Comparison of ENCODE assay signal across 7 mouse cellular contexts in genomic region chr14:57398065-57398757, GRCm38 (mm10). TPM values are rescaled to one million over a fixed set of nuclear protein-coding genes. Genes with fewer than 3 reads are reported as not detected.
DNase-seq lines count a peak whose midpoint lies in the region; ATAC-seq lines count a peak whose summit lies in the region.

Gene Cryl1 (minus strand): TSS chr14:57398529.

- peak; percentile 99 for DNase-seq in adrenal gland, adult 2 months
- peak; percentile 91 for DNase-seq in embryo, embryonic 11.5 days (ENCODE audit: low read depth, low spot score)
- peak; percentile 96 to 97 for DNase-seq in gastrocnemius, postnatal 36 days
- peak; percentile 93 to 97 for DNase-seq in left cerebral cortex, postnatal 25 days (ENCODE audit: low spot score in 2 of 2)
- DNase-seq in midbrain, embryonic 10.5 days (ENCODE audit: low spot score) = peak; percentile 93
- peak; percentile 89 for DNase-seq in right cerebral cortex, postnatal 4 days

- peaks cover 7% of the 10 kb centered on the region; the same call in 1 of the 2 replicates for H3K4me1 ChIP-seq in intestine, embryonic 15.5 days (replicated peaks)
- H3K4me1 ChIP-seq in midbrain, embryonic 10.5 days = peaks cover 16% of the 10 kb centered on the region

- H3K36me3 ChIP-seq in intestine, embryonic 15.5 days = no peaks in the 10 kb centered on the region
- no peaks in the 10 kb centered on the region for H3K36me3 ChIP-seq in midbrain, embryonic 10.5 days

- ATAC-seq in intestine, embryonic 15.5 days = peak; percentile 99

- H3K9ac ChIP-seq in intestine, embryonic 15.5 days = peak within 1 kb of the TSS; percentile 82

- H3K9me3 ChIP-seq in intestine, embryonic 15.5 days = no peaks in the 10 kb centered on the region
- no peaks in the 10 kb centered on the region for H3K9me3 ChIP-seq in midbrain, embryonic 10.5 days (replicated peaks)

- 3% methylated on average over 43 of the region's 43 CpGs for WGBS in intestine, embryonic 15.5 days
- 2% methylated on average over 43 of the region's 43 CpGs for WGBS in midbrain, embryonic 10.5 days

- no peaks in the 10 kb centered on the region for H3K27me3 ChIP-seq in intestine, embryonic 15.5 days (replicated peaks)
- peaks cover 33% of the 10 kb centered on the region for H3K27me3 ChIP-seq in midbrain, embryonic 10.5 days (ENCODE audit: low read depth, poor library complexity, severe bottlenecking)

- H3K4me2 ChIP-seq in intestine, embryonic 15.5 days (replicated peaks) = peak within 1 kb of the TSS; percentile 87

- intact Hi-C loops in gastrocnemius, postnatal 36 days (cut with DNase I) = loop anchor here (10.0 kb wide), 1 partner anchor 267 kb away; the partner anchor contains the start of gene Xpo4
- intact Hi-C loops in left cerebral cortex, postnatal 25 days (cut with DNase I) = loop anchor here (2.0 kb wide), 1 partner anchor 27 kb away; the partner anchor contains the start of gene Ift88

- peak within 1 kb of the TSS; percentile 81 for H3K27ac ChIP-seq in intestine, embryonic 15.5 days
- peak within 1 kb of the TSS; percentile 81 for H3K27ac ChIP-seq in midbrain, embryonic 10.5 days (replicated peaks)

- H3K4me3 ChIP-seq in intestine, embryonic 15.5 days (replicated peaks) = peak within 1 kb of the TSS; percentile 72
- peak within 1 kb of the TSS; percentile 78 for H3K4me3 ChIP-seq in midbrain, embryonic 10.5 days

RNA-seq across cellular contexts. Expression of gene Cryl1, which starts in this region (rescaled TPM):
- 10 to 100 TPM in 1 of 2 experiments, 1 to 10 TPM in 1; 9.7 to 12.3 TPM for total RNA-seq in adrenal gland, adult 2 months (2021)
- polyA plus RNA-seq in adrenal gland, adult 2 months (2012; rRNA removed) = 13.1 and 14.5 TPM in 2 replicates
- 1 to 10 TPM; 5.0 to 5.4 TPM for total RNA-seq in gastrocnemius, postnatal 36 days (2021)
- polyA plus RNA-seq in intestine, embryonic 15.5 days (2015; fragmentation: Nextera tagmentation; extraction: Ambion mirVana) = 91.6 and 103 TPM in 2 replicates
- 10 to 100 TPM; 15.9 to 17.5 TPM for total RNA-seq in left cerebral cortex, postnatal 25 days (2021)
- 5.4 and 6.8 TPM in 2 replicates for polyA plus RNA-seq in midbrain, embryonic 10.5 days (2016; fragmentation: Nextera tagmentation; extraction: Ambion mirVana)

Comparison
In these comparisons a context has a peak if more than half of its experiments do, and no peak if none do; other contexts are left out.
1. Peak in every context shown above with its lines: DNase-seq, ATAC-seq, H3K4me3 ChIP-seq and H3K27ac ChIP-seq.